Mouse (Mus musculus) CH12.LX (cell line): ENCODE results near the gene Krr1.

Experiments
- CTCF ChIP-seq, 2 experiments: IDR thresholded peaks in 1 of 2; conservative IDR thresholded peaks in 1 of 2; 2 replicates each; pipeline ENCODE4 v1.5.1; 2011 to 2012; ENCODE audit warnings: low read depth in 2 of 2, low read length in 2 of 2, improper control_type of control experiment in 1 of 2, inconsistent platforms in 1 of 2, mild to moderate bottlenecking in 1 of 2, moderate library complexity in 1 of 2
- GABPA ChIP-seq: IDR thresholded peaks from 2 replicates; pipeline ENCODE4 v1.6.1; 2012; ENCODE audit warnings: low read depth, low read length, improper control_type of control experiment, inconsistent platforms; ENCODE audit not compliant: insufficient replicate concordance
- HCFC1 ChIP-seq: IDR thresholded peaks from 2 replicates; pipeline ENCODE4 v1.6.1; 2012; ENCODE audit warnings: low read depth, mild to moderate bottlenecking, inconsistent platforms, low read length, improper control_type of control experiment
- MAX ChIP-seq: IDR thresholded peaks from 2 replicates; pipeline ENCODE4 v1.6.1; 2011; ENCODE audit warnings: low read length, improper control_type of control experiment
- MEF2A ChIP-seq: IDR thresholded peaks from 2 replicates; pipeline ENCODE4 v1.6.1; 2014; ENCODE audit warnings: low read depth, mild to moderate bottlenecking, inconsistent platforms, low read length, improper control_type of control experiment, borderline replicate concordance
- POLR2A ChIP-seq: IDR thresholded peaks from 2 replicates; pipeline ENCODE4 v1.6.1; 2011; ENCODE audit warnings: low read depth, mild to moderate bottlenecking, improper control_type of control experiment, low read length
- ZMIZ1 ChIP-seq: IDR thresholded peaks from 2 replicates; pipeline ENCODE4 v1.6.1; 2012; ENCODE audit warnings: low read depth, mild to moderate bottlenecking, inconsistent platforms, low read length, improper control_type of control experiment

- no peak for TF ChIP-seq CTCF (conservative IDR thresholded peaks at IDR 0.05 in 1 of 2, IDR thresholded peaks at IDR 0.05 in 1 of 2; ENCODE audit: low read depth in 2 of 2, low read length in 2 of 2)
- TF ChIP-seq ZMIZ1, result no peak
- no peak for TF ChIP-seq HCFC1
- TF ChIP-seq GABPA, result no peak
- no peak for TF ChIP-seq POLR2A
- no peak for TF ChIP-seq MEF2A
- no peak for TF ChIP-seq MAX
Measured at GRCm38 (mm10) chr10:111924141-111924540, 48.3 kb upstream of the Krr1 start.
